Mouse (Mus musculus): Measurements from ENCODE around the gene Vamp5. TPM values are rescaled to one million over a fixed set of nuclear protein-coding genes. Genes with fewer than 3 reads are reported as not detected.

Vamp5 gene
- polyA plus RNA-seq, 1 experiment from 2014 or later = 13.0 TPM

- DNase-seq (ENCODE audit: extremely low spot score, low spot score) = peak; percentile 44
- Histone ChIP-seq H3K4me3 (no peak overlapping the region), H3K27ac (no peak overlapping the region), H3K9me3 (no peaks in the 10 kb centered on the region), H3K36me3 (replicated peaks) (no peaks in the 10 kb centered on the region), H3K4me1 (peaks cover 11% of the 10 kb centered on the region), H3K27me3 (ENCODE audit: poor library complexity, severe bottlenecking) (no peaks in the 10 kb centered on the region)
- WGBS = 22% methylated on average over 3 of the region's 3 CpGs
Observed at GRCm38 (mm10) chr6:72409567-72409966, 29.3 kb upstream of the Vamp5 start.

- WGBS = 2% methylated on average over 5 of the region's 5 CpGs
- Histone ChIP-seq H3K27me3 (ENCODE audit: poor library complexity, severe bottlenecking) (no peaks in the 10 kb centered on the region), H3K27ac (no peak overlapping the region), H3K4me3 (no peak overlapping the region), H3K36me3 (replicated peaks) (no peaks in the 10 kb centered on the region), H3K4me1 (no peaks in the 10 kb centered on the region), H3K9me3 (no peaks in the 10 kb centered on the region)
- DNase-seq (ENCODE audit: extremely low spot score, low spot score) = peak; percentile 87
Observed at GRCm38 (mm10) chr6:72407119-72407518, 26.9 kb upstream of the Vamp5 start.

GRCm38 (mm10) chr6:72405356-72405755 lies 25.1 kb upstream of the Vamp5 start:
- no peaks in the 10 kb centered on the region for H3K27me3 ChIP-seq (ENCODE audit: poor library complexity, severe bottlenecking)
- no peak overlapping the region for H3K27ac ChIP-seq
- no peaks in the 10 kb centered on the region for H3K4me1 ChIP-seq
- H3K4me3 ChIP-seq = no peak overlapping the region
- no peaks in the 10 kb centered on the region for H3K9me3 ChIP-seq
- DNase-seq (ENCODE audit: extremely low spot score, low spot score) = no peak
- 86% methylated on average over 7 of the region's 7 CpGs for WGBS
- no peaks in the 10 kb centered on the region for H3K36me3 ChIP-seq (replicated peaks)

- Histone ChIP-seq H3K36me3 (replicated peaks) (no peaks in the 10 kb centered on the region), H3K4me1 (no peaks in the 10 kb centered on the region), H3K9me3 (no peaks in the 10 kb centered on the region), H3K27ac (no peak overlapping the region), H3K27me3 (ENCODE audit: poor library complexity, severe bottlenecking) (no peaks in the 10 kb centered on the region), H3K4me3 (no peak overlapping the region)
- WGBS = 29% methylated on average over 7 of the region's 7 CpGs
- peak; percentile 61 for DNase-seq (ENCODE audit: extremely low spot score, low spot score)
Observed at GRCm38 (mm10) chr6:72401875-72402274, 21.6 kb upstream of the Vamp5 start.

- Histone ChIP-seq H3K36me3 (replicated peaks) (no peaks in the 10 kb centered on the region), H3K27ac (no peak overlapping the region), H3K4me1 (no peaks in the 10 kb centered on the region), H3K9me3 (no peaks in the 10 kb centered on the region), H3K27me3 (ENCODE audit: poor library complexity, severe bottlenecking) (no peaks in the 10 kb centered on the region), H3K4me3 (no peak overlapping the region)
- DNase-seq (ENCODE audit: extremely low spot score, low spot score) = no peak
- WGBS = 64% methylated on average over 2 of the region's 2 CpGs
Observed at GRCm38 (mm10) chr6:72399967-72400366, 19.7 kb upstream of the Vamp5 start.

GRCm38 (mm10) chr6:72396837-72397251 lies 16.6 kb upstream of the Vamp5 start:
- Histone ChIP-seq H3K27ac (no peak overlapping the region), H3K27me3 (ENCODE audit: poor library complexity, severe bottlenecking) (no peaks in the 10 kb centered on the region), H3K36me3 (replicated peaks) (no peaks in the 10 kb centered on the region), H3K4me3 (no peak overlapping the region), H3K4me1 (no peaks in the 10 kb centered on the region), H3K9me3 (no peaks in the 10 kb centered on the region)
- WGBS = 85% methylated on average over 10 of the region's 10 CpGs
- no peak for DNase-seq (ENCODE audit: extremely low spot score, low spot score)

GRCm38 (mm10) chr6:72392341-72392740 lies 12.1 kb upstream of the Vamp5 start:
- H3K4me3 ChIP-seq = no peak overlapping the region
- 83% methylated on average over 5 of the region's 5 CpGs for WGBS
- peaks cover 37% of the 10 kb centered on the region for H3K4me1 ChIP-seq
- H3K27me3 ChIP-seq (ENCODE audit: poor library complexity, severe bottlenecking) = peaks cover 28% of the 10 kb centered on the region; the same call in 1 of the 2 replicates
- H3K36me3 ChIP-seq (replicated peaks) = no peaks in the 10 kb centered on the region
- H3K9me3 ChIP-seq = no peaks in the 10 kb centered on the region
- no peak overlapping the region for H3K27ac ChIP-seq
- no peak for DNase-seq (ENCODE audit: extremely low spot score, low spot score)

GRCm38 (mm10) chr6:72390795-72391521 lies 10.7 kb upstream of the Vamp5 start:
- no peak for DNase-seq (ENCODE audit: extremely low spot score, low spot score)
- 12% methylated on average over 12 of the region's 12 CpGs for WGBS
- H3K36me3 ChIP-seq (replicated peaks) = no peaks in the 10 kb centered on the region
- peak overlapping the region; percentile 84 for H3K27ac ChIP-seq
- H3K4me1 ChIP-seq = peaks cover 37% of the 10 kb centered on the region
- H3K9me3 ChIP-seq = no peaks in the 10 kb centered on the region
- peak overlapping the region; percentile 59 for H3K4me3 ChIP-seq
- H3K27me3 ChIP-seq (ENCODE audit: poor library complexity, severe bottlenecking) = peaks cover 28% of the 10 kb centered on the region; the same call in 1 of the 2 replicates

- WGBS = 2% methylated on average over 33 of the region's 33 CpGs
- Histone ChIP-seq H3K27ac (peak within 1 kb of the TSS; percentile 84), H3K36me3 (replicated peaks) (peaks cover 2% of the 10 kb centered on the region), H3K9me3 (no peaks in the 10 kb centered on the region), H3K27me3 (ENCODE audit: poor library complexity, severe bottlenecking) (peaks cover 28% of the 10 kb centered on the region; the same call in 1 of the 2 replicates), H3K4me3 (peak within 1 kb of the TSS; percentile 59), H3K4me1 (peaks cover 37% of the 10 kb centered on the region)
- DNase-seq (ENCODE audit: extremely low spot score, low spot score) = peak; percentile 57
Observed at GRCm38 (mm10) chr6:72389941-72390771, 9.9 kb upstream of the Vamp5 start, which contains the start of gene Vamp8. Gene Vamp8 (minus strand): TSS chr6:72390703.

- DNase-seq (ENCODE audit: extremely low spot score, low spot score) = no peak
- Histone ChIP-seq H3K27ac (peak overlapping the region; percentile 84), H3K4me3 (peak overlapping the region; percentile 59), H3K9me3 (no peaks in the 10 kb centered on the region), H3K36me3 (replicated peaks) (peaks cover 3% of the 10 kb centered on the region), H3K4me1 (peaks cover 37% of the 10 kb centered on the region), H3K27me3 (ENCODE audit: poor library complexity, severe bottlenecking) (peaks cover 28% of the 10 kb centered on the region; the same call in 1 of the 2 replicates)
- 34% methylated on average over 13 of the region's 13 CpGs for WGBS
Observed at GRCm38 (mm10) chr6:72389471-72389940, 9.2 kb upstream of the Vamp5 start.

- Histone ChIP-seq H3K36me3 (replicated peaks) (peaks cover 3% of the 10 kb centered on the region), H3K27ac (no peak overlapping the region), H3K27me3 (ENCODE audit: poor library complexity, severe bottlenecking) (peaks cover 28% of the 10 kb centered on the region; the same call in 1 of the 2 replicates), H3K4me3 (no peak overlapping the region), H3K4me1 (peaks cover 37% of the 10 kb centered on the region), H3K9me3 (no peaks in the 10 kb centered on the region)
- WGBS = 85% methylated on average over 6 of the region's 6 CpGs
- no peak for DNase-seq (ENCODE audit: extremely low spot score, low spot score)
Observed at GRCm38 (mm10) chr6:72388791-72389329, 8.6 kb upstream of the Vamp5 start.

- Histone ChIP-seq H3K9me3 (no peaks in the 10 kb centered on the region), H3K36me3 (replicated peaks) (peaks cover 3% of the 10 kb centered on the region), H3K4me1 (peaks cover 37% of the 10 kb centered on the region), H3K27me3 (ENCODE audit: poor library complexity, severe bottlenecking) (peaks cover 28% of the 10 kb centered on the region; the same call in 1 of the 2 replicates), H3K27ac (no peak overlapping the region), H3K4me3 (no peak overlapping the region)
- no peak for DNase-seq (ENCODE audit: extremely low spot score, low spot score)
- WGBS = 72% methylated on average over 10 of the region's 10 CpGs
Observed at GRCm38 (mm10) chr6:72388266-72388665, 8.0 kb upstream of the Vamp5 start.
